Mouse (Mus musculus): Measurements from ENCODE around the gene Itpr2.

GRCm38 (mm10) chr6:146344732-146345131 lies 157.3 kb downstream of the Itpr2 start:
- TF ChIP-seq POLR2A (IDR thresholded peaks at IDR 0.05; ENCODE audit: low read depth, low read length) (no peak), CTCF (IDR thresholded peaks at IDR 0.05; ENCODE audit: extremely low read depth, insufficient read length, insufficient replicate concordance, low read depth, low read length) (peak; percentile 36; the same call in 1 of the 2 replicates)
